ENCODE assay signal across 8 mouse cellular contexts in the genomic region with DNA sequence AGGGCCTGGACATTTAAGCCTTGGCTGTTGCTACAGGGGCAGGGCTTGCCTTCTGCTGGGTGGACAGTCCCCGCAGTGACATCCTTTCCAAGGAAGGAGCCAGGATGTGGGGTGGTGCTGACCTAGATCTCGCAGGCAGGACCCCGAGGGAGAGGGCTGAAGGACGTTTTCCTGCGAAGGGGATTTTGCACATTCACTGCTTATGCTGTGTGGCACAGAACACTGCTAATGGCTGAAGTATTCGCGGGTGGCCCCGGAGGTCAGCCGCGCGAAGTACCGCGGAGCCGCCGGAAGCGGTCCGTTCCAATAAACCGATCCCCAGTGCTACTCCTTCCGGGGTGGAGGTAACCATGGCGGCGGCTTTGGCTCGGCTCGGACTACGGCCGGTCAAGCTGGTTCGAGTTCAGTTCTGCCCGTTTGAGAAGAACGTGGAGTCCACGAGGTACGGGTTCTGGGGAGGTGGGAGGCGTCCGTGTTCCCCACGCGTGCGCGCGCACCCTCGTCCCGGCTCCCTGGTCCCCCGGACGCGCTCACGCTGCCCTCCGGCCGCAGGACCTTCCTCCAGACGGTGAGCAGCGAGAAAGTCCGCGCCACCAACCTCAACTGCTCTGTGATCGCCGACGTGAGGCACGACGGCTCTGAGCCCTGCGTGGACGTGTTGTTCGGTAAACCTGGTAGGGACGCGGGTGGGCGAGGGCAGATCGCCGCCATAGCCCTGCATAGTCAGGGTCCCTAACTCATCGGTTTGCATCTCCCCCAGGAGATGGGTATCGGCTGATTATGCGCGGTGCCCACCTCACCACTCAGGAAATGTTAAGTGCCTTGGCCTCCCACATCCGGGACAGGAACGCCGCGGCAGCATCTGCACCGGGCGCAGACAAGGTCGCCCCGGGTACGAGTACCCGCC. TPM values are rescaled to one million over a fixed set of nuclear protein-coding genes. Genes with fewer than 3 reads are reported as not detected.
A peak's percentile ranks its signal among the peaks of the same experiment; 100 is the strongest.
DNase-seq lines count a peak whose midpoint lies in the region; ATAC-seq lines count a peak whose summit lies in the region.

A gene (plus strand): TSS at position 279 of the 907 bp plus-strand sequence.

- peaks cover 20% of the 10 kb centered on the region for H3K4me1 ChIP-seq in hindbrain, embryonic 14.5 days (replicated peaks; ENCODE audit: control insufficient read depth, insufficient read depth, low read length)

- ATAC-seq in hindbrain, embryonic 14.5 days (ENCODE audit: low FRiP score), result peak; percentile 88

- peak within 1 kb of the TSS; percentile 92 for H3K9ac ChIP-seq in hindbrain, embryonic 14.5 days

- peak within 1 kb of the TSS; percentile 84 for H3K4me3 ChIP-seq in hindbrain, embryonic 14.5 days (replicated peaks; ENCODE audit: low read length)

- DNase-seq in Muller cell, postnatal 12 days (ENCODE audit: inconsistent ontology term), result peak; percentile 81
- peak; percentile 90 for DNase-seq in cerebellum, postnatal 25 days
- DNase-seq in gastrocnemius, adult 18-20 months (ENCODE audit: low spot score), result peak; percentile 85
- DNase-seq in hindbrain, embryonic 14.5 days (ENCODE audit: low spot score), result peak; percentile 80
- peak; percentile 69 for DNase-seq in left cerebral cortex, adult 11 months (ENCODE audit: low spot score)
- DNase-seq in lung, postnatal 36 days, result peak; percentile 82
- peak; percentile 90 for DNase-seq in retina, embryonic 14.5 days (ENCODE audit: low spot score)
- peak; percentile 72 for DNase-seq in thymus, postnatal 25 days

- under 1% methylated on average over 76 of the region's 76 CpGs for WGBS in hindbrain, embryonic 14.5 days

- H3K9me3 ChIP-seq in hindbrain, embryonic 14.5 days (ENCODE audit: control insufficient read depth, low read length), result no peaks in the 10 kb centered on the region

- H3K36me3 ChIP-seq in hindbrain, embryonic 14.5 days (replicated peaks; ENCODE audit: control insufficient read depth, insufficient read depth), result peaks cover 25% of the 10 kb centered on the region

- peak within 1 kb of the TSS; percentile 83 for H3K27ac ChIP-seq in hindbrain, embryonic 14.5 days

- peak within 1 kb of the TSS; percentile 75 for H3K4me2 ChIP-seq in hindbrain, embryonic 14.5 days (replicated peaks)

- H3K27me3 ChIP-seq in hindbrain, embryonic 14.5 days (ENCODE audit: control insufficient read depth, insufficient read depth, low read length), result no peaks in the 10 kb centered on the region

RNA-seq across cellular contexts. Expression of the gene that starts here (rescaled TPM):
- total RNA-seq in gastrocnemius, adult 18-20 months (2021), result 100 to 1,000 TPM; 102 TPM
- 110 and 129 TPM in 2 replicates for polyA plus RNA-seq in hindbrain, embryonic 14.5 days (2014; fragmentation: Nextera tagmentation; extraction: Ambion mirVana)

Comparison
In these comparisons a context has a peak if more than half of its experiments do, and no peak if none do; other contexts are left out.
1. Peak in every context shown above with its lines: DNase-seq, ATAC-seq, H3K4me3 ChIP-seq and H3K27ac ChIP-seq.